Mouse (Mus musculus): ENCODE measurements around the gene Caprin1. TPM values are rescaled to one million over a fixed set of nuclear protein-coding genes. Genes with fewer than 3 reads are reported as not detected.
A peak's percentile ranks its signal among the peaks of the same experiment; 100 is the strongest.

The Caprin1 gene
- total RNA-seq, 2 experiments from 2014 or later, result 340 to 369 TPM

GRCm38 (mm10) chr2:103742821-103743220, 54.6 kb downstream of the Caprin1 start:
- DNase-seq (ENCODE audit: extremely low spot score in 1 of 2, low spot score in 1 of 2), result no peak

DNA sequence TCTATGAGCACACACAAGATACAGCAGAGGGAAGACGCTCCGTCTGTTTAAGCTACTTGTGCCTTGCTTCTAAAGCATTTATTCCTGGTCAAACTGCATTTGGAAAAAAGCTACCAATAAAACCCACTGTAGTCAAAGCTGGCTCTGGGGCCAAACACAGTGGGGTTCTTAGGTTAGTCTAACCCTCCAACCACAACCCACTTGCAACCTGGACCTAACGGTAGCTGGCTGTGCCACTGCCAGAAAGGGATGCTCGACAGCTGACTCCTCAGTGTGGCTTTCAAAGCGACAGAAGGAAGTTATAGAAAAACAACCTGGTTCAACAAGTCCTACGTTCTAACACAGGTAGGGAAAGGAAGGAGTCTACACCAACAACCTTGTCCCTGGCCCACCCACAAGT, 66.0 kb downstream of the Caprin1 start:
- no peak for DNase-seq (ENCODE audit: extremely low spot score in 1 of 2, low spot score in 1 of 2)

DNA sequence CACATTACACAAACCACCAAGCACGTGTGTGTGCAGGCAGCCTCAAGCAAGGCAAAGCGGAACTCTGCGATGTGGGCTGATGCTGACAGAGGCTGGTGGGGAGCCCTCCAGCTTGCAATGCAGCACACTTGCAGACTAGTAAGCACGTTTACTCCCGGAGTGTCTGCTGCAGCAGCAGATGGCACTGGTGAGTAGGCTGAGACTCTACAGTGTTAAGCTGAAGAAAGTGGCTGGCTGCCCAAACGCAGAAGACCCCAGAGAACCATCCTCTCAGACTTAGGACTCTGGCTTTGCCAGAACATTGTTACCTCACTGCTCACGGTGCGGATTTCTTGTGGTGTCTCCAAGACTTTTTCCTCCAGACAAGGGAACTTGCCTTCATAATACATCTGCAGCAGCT, 66.5 kb downstream of the Caprin1 start:
- DNase-seq (ENCODE audit: extremely low spot score in 1 of 2, low spot score in 1 of 2), result peak; percentile 23 to 32

DNA sequence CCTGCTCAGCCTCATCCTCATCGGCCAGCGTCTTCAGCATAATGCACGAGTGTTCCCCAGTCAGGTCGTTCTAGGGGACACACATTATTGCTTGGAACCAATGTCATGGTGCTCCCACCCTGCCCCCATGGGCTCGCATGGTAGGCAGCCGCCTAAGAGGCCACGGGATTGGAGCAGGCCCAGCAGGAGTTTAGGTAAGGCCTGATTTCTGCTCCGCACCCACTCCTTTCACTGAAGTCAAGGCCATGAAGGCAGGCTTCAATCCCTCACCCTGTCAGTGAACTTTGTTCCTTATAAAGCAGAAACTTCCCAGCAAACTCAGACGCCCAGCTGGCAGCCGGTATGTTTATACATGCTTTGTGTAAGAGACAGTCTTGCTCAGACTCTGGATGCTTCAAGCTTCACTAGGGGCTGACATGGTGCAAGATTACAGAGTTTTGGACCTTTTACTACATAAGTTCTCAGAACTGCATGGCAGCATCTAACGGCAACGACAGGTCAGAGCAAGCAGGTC, 69.4 kb downstream of the Caprin1 start:
- no peak for DNase-seq (ENCODE audit: extremely low spot score in 1 of 2, low spot score in 1 of 2)

GRCm38 (mm10) chr2:103724521-103724920, 72.9 kb downstream of the Caprin1 start:
- no peak for DNase-seq (ENCODE audit: extremely low spot score in 1 of 2, low spot score in 1 of 2)

DNA sequence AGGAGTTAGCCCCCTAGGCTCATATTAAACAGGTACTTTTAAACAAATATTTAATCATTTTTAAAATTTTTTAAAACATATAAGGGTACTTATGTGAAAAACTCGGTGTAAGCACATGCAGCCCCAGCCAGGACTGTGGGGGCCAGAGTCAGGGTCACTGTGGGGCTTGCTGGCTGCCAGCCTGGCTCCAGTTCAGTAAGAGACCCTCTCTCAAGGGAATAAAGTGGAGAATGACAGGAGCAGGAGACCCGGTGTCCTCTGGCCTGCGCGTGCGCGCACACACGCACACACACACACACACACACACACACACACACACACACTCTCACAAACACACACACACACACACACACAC, 78.2 kb downstream of the Caprin1 start:
- no peak for DNase-seq (ENCODE audit: extremely low spot score in 1 of 2, low spot score in 1 of 2)

DNA sequence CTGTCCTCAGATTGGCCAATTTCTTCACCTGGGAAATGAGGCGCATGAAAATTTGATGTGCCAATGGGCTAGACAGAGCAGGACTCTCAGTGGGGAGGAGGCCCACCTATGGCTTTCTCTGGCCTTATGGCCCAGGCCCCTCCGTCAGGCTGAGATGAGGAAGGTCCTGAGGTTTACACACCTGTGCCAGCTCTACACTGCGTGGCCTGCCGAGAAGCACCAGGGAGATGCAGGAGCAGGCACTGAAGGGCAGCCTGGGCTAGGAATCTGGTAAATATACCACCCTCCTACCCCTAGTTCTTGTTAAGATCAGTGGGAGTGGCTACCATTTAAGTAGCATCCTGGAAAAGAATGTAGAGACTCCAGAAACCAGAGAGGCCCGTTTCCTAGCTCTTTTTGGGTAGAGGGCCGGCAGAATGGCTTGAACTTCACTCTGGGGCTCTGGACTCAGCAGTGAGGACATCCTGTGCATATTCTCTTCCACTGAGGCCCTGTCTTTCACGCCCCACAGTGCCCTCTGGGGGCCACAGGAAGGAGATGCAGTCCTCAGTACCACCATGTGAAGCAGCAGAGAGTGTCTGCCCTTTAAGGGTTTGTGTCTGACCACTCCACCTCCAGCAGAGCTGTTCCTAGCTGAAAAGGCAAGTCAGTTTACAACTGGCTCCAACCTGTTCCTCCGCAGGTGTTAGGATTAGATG, 78.7 kb downstream of the Caprin1 start:
- peak; percentile 58 to 75 for DNase-seq (ENCODE audit: extremely low spot score in 1 of 2, low spot score in 1 of 2)

- DNase-seq (ENCODE audit: extremely low spot score in 1 of 2, low spot score in 1 of 2), result no peak
Observed at GRCm38 (mm10) chr2:103714412-103714811, 83.0 kb downstream of the Caprin1 start.

DNA sequence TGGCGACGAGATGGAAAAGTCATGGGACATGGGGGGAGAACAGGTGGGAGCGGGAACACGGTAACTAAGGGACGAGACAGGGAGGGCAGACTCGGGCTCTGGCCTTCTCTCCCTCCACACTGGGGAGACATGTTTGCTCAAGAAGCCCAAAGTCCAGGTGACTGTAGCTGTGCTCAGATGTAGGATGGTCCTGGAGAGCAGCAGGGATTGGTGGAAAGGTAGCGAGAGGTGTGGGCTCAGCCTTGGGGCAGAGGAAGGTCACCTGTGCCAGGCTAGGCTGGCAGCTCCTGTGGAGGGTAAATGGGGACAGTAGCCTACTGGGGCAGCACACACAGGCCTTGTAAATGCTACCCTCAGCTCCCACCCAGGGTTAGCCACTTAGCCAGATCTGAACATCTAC, 83.6 kb downstream of the Caprin1 start:
- no peak for DNase-seq (ENCODE audit: extremely low spot score in 1 of 2, low spot score in 1 of 2)

Small RNA genes within 50 kb of the gene (microRNA-seq; reads per million reads assigned to microRNA genes)
- gene Gm22757 (0 reads per million in 2 experiments), gene Gm22761 (0 reads per million in 2 experiments)

Other genes starting within 250 kb of the Caprin1 start
- gene Abtb2, start 231.3 kb downstream of the Caprin1 start, total RNA-seq (2021), result 10 to 100 TPM; 11.9 to 13.2 TPM
- 10 to 100 TPM; 29.0 to 34.7 TPM for gene Nat10, start 36.4 kb downstream of the Caprin1 start, total RNA-seq (2021)
- gene Lmo2, start 160.3 kb upstream of the Caprin1 start, total RNA-seq (2021), result 10 to 100 TPM; 19.2 to 21.5 TPM
- gene Fbxo3, start 230.1 kb upstream of the Caprin1 start, total RNA-seq (2021), result 10 to 100 TPM; 45.9 to 47.4 TPM
- gene 4931422A03Rik, start 230.7 kb upstream of the Caprin1 start, total RNA-seq (2021), result not detected